Mouse (Mus musculus): Measurements from ENCODE around the gene Sez6l. TPM values are rescaled to one million over a fixed set of nuclear protein-coding genes. Genes with fewer than 3 reads are reported as not detected.
A peak's percentile ranks its signal among the peaks of the same experiment; 100 is the strongest.

Gene Sez6l
- polyA plus RNA-seq, 1 experiment from 2014 or later = 0.97 TPM

- ATAC-seq (ENCODE audit: insufficient number of reproducible peaks, low FRiP score, low TSS enrichment, low read depth) = no peak
- Histone ChIP-seq H3K36me3 (no peaks in the 10 kb centered on the region), H3K9ac (no peak overlapping the region), H3K4me3 (no peak overlapping the region), H3K9me3 (no peaks in the 10 kb centered on the region), H3K27me3 (no peaks in the 10 kb centered on the region), H3K4me2 (no peak overlapping the region), H3K4me1 (peaks cover 21% of the 10 kb centered on the region), H3K27ac (no peak overlapping the region)
- 87% methylated on average over 15 of the region's 15 CpGs for WGBS
These were observed 24.2 kb downstream of the Sez6l start for GRCm38 (mm10) chr5:112552786-112553185.

GRCm38 (mm10) chr5:112551975-112552728 is 24.8 kb downstream of the Sez6l start:
- Histone ChIP-seq H3K4me2 (no peak overlapping the region), H3K4me1 (peaks cover 21% of the 10 kb centered on the region), H3K9ac (no peak overlapping the region), H3K27ac (no peak overlapping the region), H3K27me3 (no peaks in the 10 kb centered on the region), H3K9me3 (no peaks in the 10 kb centered on the region), H3K4me3 (no peak overlapping the region), H3K36me3 (no peaks in the 10 kb centered on the region)
- WGBS = 47% methylated on average over 17 of the region's 17 CpGs
- no peak for ATAC-seq (ENCODE audit: insufficient number of reproducible peaks, low FRiP score, low TSS enrichment, low read depth)

- Histone ChIP-seq H3K4me1 (peaks cover 18% of the 10 kb centered on the region), H3K9me3 (no peaks in the 10 kb centered on the region), H3K27ac (peak overlapping the region; percentile 47), H3K36me3 (no peaks in the 10 kb centered on the region), H3K9ac (no peak overlapping the region), H3K27me3 (no peaks in the 10 kb centered on the region), H3K4me3 (no peak overlapping the region), H3K4me2 (no peak overlapping the region)
- ATAC-seq (ENCODE audit: insufficient number of reproducible peaks, low FRiP score, low TSS enrichment, low read depth) = peak; percentile 46; the same call in 1 of the 2 replicates
- 51% methylated on average over 12 of the region's 12 CpGs for WGBS
These were observed 28.0 kb downstream of the Sez6l start for GRCm38 (mm10) chr5:112548846-112549620.

- no peak overlapping the region for H3K27ac ChIP-seq
- 60% methylated on average over 6 of the region's 6 CpGs for WGBS
- H3K27me3 ChIP-seq = peaks cover 7% of the 10 kb centered on the region; the same call in 1 of the 2 replicates
- peaks cover 12% of the 10 kb centered on the region for H3K4me1 ChIP-seq
- ATAC-seq (ENCODE audit: insufficient number of reproducible peaks, low FRiP score, low TSS enrichment, low read depth) = no peak
- H3K4me2 ChIP-seq = no peak overlapping the region
- no peak overlapping the region for H3K4me3 ChIP-seq
- no peaks in the 10 kb centered on the region for H3K36me3 ChIP-seq
- no peaks in the 10 kb centered on the region for H3K9me3 ChIP-seq
- H3K9ac ChIP-seq = no peak overlapping the region
These were observed 30.2 kb downstream of the Sez6l start for GRCm38 (mm10) chr5:112546771-112547170.

GRCm38 (mm10) chr5:112538295-112538694 is 38.7 kb downstream of the Sez6l start:
- Histone ChIP-seq H3K4me1 (peaks cover 15% of the 10 kb centered on the region; the same call in 1 of the 2 replicates), H3K27ac (no peak overlapping the region), H3K27me3 (peaks cover 10% of the 10 kb centered on the region; the same call in 1 of the 2 replicates), H3K4me3 (no peak overlapping the region), H3K9ac (no peak overlapping the region), H3K4me2 (no peak overlapping the region), H3K36me3 (no peaks in the 10 kb centered on the region), H3K9me3 (no peaks in the 10 kb centered on the region)
- WGBS = 60% methylated on average over 3 of the region's 3 CpGs
- ATAC-seq (ENCODE audit: insufficient number of reproducible peaks, low FRiP score, low TSS enrichment, low read depth) = no peak

GRCm38 (mm10) chr5:112535868-112536267 is 41.1 kb downstream of the Sez6l start:
- no peak overlapping the region for H3K9ac ChIP-seq
- peaks cover 20% of the 10 kb centered on the region; the same call in 1 of the 2 replicates for H3K4me1 ChIP-seq
- H3K4me2 ChIP-seq = no peak overlapping the region
- 0 out of 2 replicates have a peak, but pooled peaks cover 3% of the 10 kb centered on the region for H3K27me3 ChIP-seq
- H3K9me3 ChIP-seq = no peaks in the 10 kb centered on the region
- WGBS = 79% methylated on average over 12 of the region's 12 CpGs
- no peak overlapping the region for H3K4me3 ChIP-seq
- no peak for ATAC-seq (ENCODE audit: insufficient number of reproducible peaks, low FRiP score, low TSS enrichment, low read depth)
- H3K36me3 ChIP-seq = no peaks in the 10 kb centered on the region
- H3K27ac ChIP-seq = no peak overlapping the region

- no peaks in the 10 kb centered on the region for H3K9me3 ChIP-seq
- 32% methylated on average over 11 of the region's 11 CpGs for WGBS
- H3K27me3 ChIP-seq = 0 out of 2 replicates have a peak, but pooled peaks cover 3% of the 10 kb centered on the region
- H3K9ac ChIP-seq = no peak overlapping the region
- H3K36me3 ChIP-seq = no peaks in the 10 kb centered on the region
- no peak overlapping the region for H3K27ac ChIP-seq
- no peak overlapping the region for H3K4me2 ChIP-seq
- ATAC-seq (ENCODE audit: insufficient number of reproducible peaks, low FRiP score, low TSS enrichment, low read depth) = no peak
- H3K4me3 ChIP-seq = no peak overlapping the region
- peaks cover 20% of the 10 kb centered on the region; the same call in 1 of the 2 replicates for H3K4me1 ChIP-seq
These were observed 42.8 kb downstream of the Sez6l start for GRCm38 (mm10) chr5:112534146-112534545.

- no peak overlapping the region for H3K9ac ChIP-seq
- no peak overlapping the region for H3K4me2 ChIP-seq
- 0 out of 2 replicates have a peak, but pooled peaks cover 3% of the 10 kb centered on the region for H3K27me3 ChIP-seq
- no peak for ATAC-seq (ENCODE audit: insufficient number of reproducible peaks, low FRiP score, low TSS enrichment, low read depth)
- no peaks in the 10 kb centered on the region for H3K36me3 ChIP-seq
- no peak overlapping the region for H3K4me3 ChIP-seq
- H3K27ac ChIP-seq = no peak overlapping the region
- peaks cover 20% of the 10 kb centered on the region; the same call in 1 of the 2 replicates for H3K4me1 ChIP-seq
- WGBS = 48% methylated on average over 16 of the region's 16 CpGs
- no peaks in the 10 kb centered on the region for H3K9me3 ChIP-seq
These were observed 43.5 kb downstream of the Sez6l start for GRCm38 (mm10) chr5:112533312-112534075.

- H3K4me3 ChIP-seq = no peak overlapping the region
- H3K4me1 ChIP-seq = peaks cover 20% of the 10 kb centered on the region; the same call in 1 of the 2 replicates
- H3K9ac ChIP-seq = no peak overlapping the region
- H3K36me3 ChIP-seq = no peaks in the 10 kb centered on the region
- H3K9me3 ChIP-seq = no peaks in the 10 kb centered on the region
- no peak overlapping the region for H3K4me2 ChIP-seq
- H3K27me3 ChIP-seq = 0 out of 2 replicates have a peak, but pooled peaks cover 3% of the 10 kb centered on the region
- H3K27ac ChIP-seq = no peak overlapping the region
- 70% methylated on average over 5 of the region's 5 CpGs for WGBS
- no peak for ATAC-seq (ENCODE audit: insufficient number of reproducible peaks, low FRiP score, low TSS enrichment, low read depth)
These were observed 44.1 kb downstream of the Sez6l start for GRCm38 (mm10) chr5:112532894-112533293.

- 0 out of 2 replicates have a peak, but pooled peaks cover 3% of the 10 kb centered on the region for H3K27me3 ChIP-seq
- no peaks in the 10 kb centered on the region for H3K36me3 ChIP-seq
- ATAC-seq (ENCODE audit: insufficient number of reproducible peaks, low FRiP score, low TSS enrichment, low read depth) = no peak
- WGBS = 67% methylated on average over 8 of the region's 8 CpGs
- H3K4me2 ChIP-seq = no peak overlapping the region
- H3K4me1 ChIP-seq = peaks cover 20% of the 10 kb centered on the region; the same call in 1 of the 2 replicates
- H3K9me3 ChIP-seq = no peaks in the 10 kb centered on the region
- H3K4me3 ChIP-seq = no peak overlapping the region
- H3K27ac ChIP-seq = no peak overlapping the region
- H3K9ac ChIP-seq = no peak overlapping the region
These were observed 44.8 kb downstream of the Sez6l start for GRCm38 (mm10) chr5:112532210-112532609.

GRCm38 (mm10) chr5:112531111-112531510 is 45.9 kb downstream of the Sez6l start:
- no peak for ATAC-seq (ENCODE audit: insufficient number of reproducible peaks, low FRiP score, low TSS enrichment, low read depth)
- 68% methylated on average over 8 of the region's 8 CpGs for WGBS

More at GRCm38 (mm10) chr5:112531111-112531510, 45.9 kb downstream of the Sez6l start:
- Histone ChIP-seq H3K27ac (no peak overlapping the region), H3K36me3 (no peaks in the 10 kb centered on the region), H3K9me3 (no peaks in the 10 kb centered on the region), H3K4me3 (no peak overlapping the region), H3K27me3 (0 out of 2 replicates have a peak, but pooled peaks cover 3% of the 10 kb centered on the region), H3K4me1 (peaks cover 26% of the 10 kb centered on the region; the same call in 1 of the 2 replicates), H3K9ac (no peak overlapping the region), H3K4me2 (no peak overlapping the region)

All from limb, embryonic 15.5 days (tissue).